Mouse (Mus musculus): ENCODE results near the gene Hcn2. TPM values are rescaled to one million over a fixed set of nuclear protein-coding genes. Genes with fewer than 3 reads are reported as not detected.

The Hcn2 gene
- polyA plus RNA-seq, 1 experiment from 2014 or later = 0.21 TPM

- ATAC-seq (replicated peaks; ENCODE audit: insufficient number of reproducible peaks, low FRiP score, low TSS enrichment, low read depth) (no peak), DNase-seq (ENCODE audit: low spot score) (no peak)
- Histone ChIP-seq H3K9me3 (replicated peaks; ENCODE audit: control insufficient read depth, low read length) (no peaks in the 10 kb centered on the region), H3K36me3 (replicated peaks; ENCODE audit: control insufficient read depth, insufficient read depth, low read depth, low read length) (no peaks in the 10 kb centered on the region; the same call in 1 of the 2 replicates), H3K4me3 (ENCODE audit: low read depth, low read length) (peak overlapping the region; percentile 58), H3K4me2 (ENCODE audit: low read depth, low read length) (peak overlapping the region; percentile 97), H3K27ac (replicated peaks; ENCODE audit: low read depth, low read length) (no peak overlapping the region), H3K9ac (replicated peaks; ENCODE audit: low read length) (peak overlapping the region; percentile 51), H3K27me3 (ENCODE audit: control insufficient read depth, insufficient read depth, low read length) (peaks cover 29% of the 10 kb centered on the region), H3K4me1 (ENCODE audit: control insufficient read depth, insufficient read depth, low read length) (peaks cover 4% of the 10 kb centered on the region; the same call in 1 of the 2 replicates)
- 0% methylated on average over 39 of the region's 44 CpGs for WGBS
These were observed 538 bp downstream of the Hcn2 start for GRCm38 (mm10) chr10:79716988-79717355.

GRCm38 (mm10) chr10:79717640-79718357 is 1.4 kb downstream of the Hcn2 start:
- H3K4me1 ChIP-seq (ENCODE audit: control insufficient read depth, insufficient read depth, low read length) = peaks cover 4% of the 10 kb centered on the region; the same call in 1 of the 2 replicates
- H3K9ac ChIP-seq (replicated peaks; ENCODE audit: low read length) = no peak overlapping the region
- 7% methylated on average over 42 of the region's 43 CpGs for WGBS
- peak overlapping the region; percentile 5; the same call in 1 of the 2 replicates for H3K4me2 ChIP-seq (ENCODE audit: low read depth, low read length)
- ATAC-seq (replicated peaks; ENCODE audit: insufficient number of reproducible peaks, low FRiP score, low TSS enrichment, low read depth) (no peak), DNase-seq (ENCODE audit: low spot score) (peak; percentile 91)
- H3K27ac ChIP-seq (replicated peaks; ENCODE audit: low read depth, low read length) = no peak overlapping the region
- H3K36me3 ChIP-seq (replicated peaks; ENCODE audit: control insufficient read depth, insufficient read depth, low read depth, low read length) = no peaks in the 10 kb centered on the region
- H3K9me3 ChIP-seq (replicated peaks; ENCODE audit: control insufficient read depth, low read length) = no peaks in the 10 kb centered on the region
- H3K4me3 ChIP-seq (ENCODE audit: low read depth, low read length) = no peak overlapping the region; the same call in 1 of the 2 replicates
- peaks cover 29% of the 10 kb centered on the region for H3K27me3 ChIP-seq (ENCODE audit: control insufficient read depth, insufficient read depth, low read length)

GRCm38 (mm10) chr10:79721089-79721488 is 4.7 kb downstream of the Hcn2 start:
- WGBS = 68% methylated on average over 5 of the region's 5 CpGs
- Histone ChIP-seq H3K4me2 (ENCODE audit: low read depth, low read length) (no peak overlapping the region), H3K36me3 (replicated peaks; ENCODE audit: control insufficient read depth, insufficient read depth, low read depth, low read length) (no peaks in the 10 kb centered on the region; the same call in 1 of the 2 replicates), H3K27me3 (ENCODE audit: control insufficient read depth, insufficient read depth, low read length) (peaks cover 18% of the 10 kb centered on the region), H3K4me3 (ENCODE audit: low read depth, low read length) (no peak overlapping the region), H3K9me3 (replicated peaks; ENCODE audit: control insufficient read depth, low read length) (no peaks in the 10 kb centered on the region), H3K9ac (replicated peaks; ENCODE audit: low read length) (no peak overlapping the region), H3K27ac (replicated peaks; ENCODE audit: low read depth, low read length) (no peak overlapping the region), H3K4me1 (ENCODE audit: control insufficient read depth, insufficient read depth, low read length) (peaks cover 4% of the 10 kb centered on the region; the same call in 1 of the 2 replicates)
- no peak for ATAC-seq (replicated peaks; ENCODE audit: insufficient number of reproducible peaks, low FRiP score, low TSS enrichment, low read depth)
- no peak for DNase-seq (ENCODE audit: low spot score)

- no peak for DNase-seq (ENCODE audit: low spot score)
- Histone ChIP-seq H3K36me3 (replicated peaks; ENCODE audit: control insufficient read depth, insufficient read depth, low read depth, low read length) (no peaks in the 10 kb centered on the region; the same call in 1 of the 2 replicates), H3K27me3 (ENCODE audit: control insufficient read depth, insufficient read depth, low read length) (no peaks in the 10 kb centered on the region), H3K4me3 (ENCODE audit: low read depth, low read length) (no peak overlapping the region), H3K9me3 (replicated peaks; ENCODE audit: control insufficient read depth, low read length) (no peaks in the 10 kb centered on the region), H3K4me1 (ENCODE audit: control insufficient read depth, insufficient read depth, low read length) (no peaks in the 10 kb centered on the region), H3K4me2 (ENCODE audit: low read depth, low read length) (no peak overlapping the region), H3K9ac (replicated peaks; ENCODE audit: low read length) (no peak overlapping the region), H3K27ac (replicated peaks; ENCODE audit: low read depth, low read length) (no peak overlapping the region)
- no peak for ATAC-seq (replicated peaks; ENCODE audit: insufficient number of reproducible peaks, low FRiP score, low TSS enrichment, low read depth)
- 73% methylated on average over 6 of the region's 6 CpGs for WGBS
These were observed 6.6 kb downstream of the Hcn2 start for GRCm38 (mm10) chr10:79723047-79723446.

GRCm38 (mm10) chr10:79723692-79724091 is 7.3 kb downstream of the Hcn2 start:
- H3K4me1 ChIP-seq (ENCODE audit: control insufficient read depth, insufficient read depth, low read length) = no peaks in the 10 kb centered on the region
- H3K9me3 ChIP-seq (replicated peaks; ENCODE audit: control insufficient read depth, low read length) = no peaks in the 10 kb centered on the region
- no peak overlapping the region for H3K9ac ChIP-seq (replicated peaks; ENCODE audit: low read length)
- DNase-seq (ENCODE audit: low spot score) (no peak), ATAC-seq (replicated peaks; ENCODE audit: insufficient number of reproducible peaks, low FRiP score, low TSS enrichment, low read depth) (no peak)
- no peaks in the 10 kb centered on the region; the same call in 1 of the 2 replicates for H3K36me3 ChIP-seq (replicated peaks; ENCODE audit: control insufficient read depth, insufficient read depth, low read depth, low read length)
- H3K4me3 ChIP-seq (ENCODE audit: low read depth, low read length) = no peak overlapping the region
- no peak overlapping the region for H3K27ac ChIP-seq (replicated peaks; ENCODE audit: low read depth, low read length)
- no peak overlapping the region for H3K4me2 ChIP-seq (ENCODE audit: low read depth, low read length)
- 82% methylated on average over 7 of the region's 7 CpGs for WGBS
- H3K27me3 ChIP-seq (ENCODE audit: control insufficient read depth, insufficient read depth, low read length) = no peaks in the 10 kb centered on the region

GRCm38 (mm10) chr10:79726090-79726489 is 9.7 kb downstream of the Hcn2 start:
- H3K4me3 ChIP-seq (ENCODE audit: low read depth, low read length) = no peak overlapping the region
- ATAC-seq (replicated peaks; ENCODE audit: insufficient number of reproducible peaks, low FRiP score, low TSS enrichment, low read depth) = no peak
- H3K9me3 ChIP-seq (replicated peaks; ENCODE audit: control insufficient read depth, low read length) = no peaks in the 10 kb centered on the region
- no peak overlapping the region for H3K27ac ChIP-seq (replicated peaks; ENCODE audit: low read depth, low read length)
- H3K4me1 ChIP-seq (ENCODE audit: control insufficient read depth, insufficient read depth, low read length) = no peaks in the 10 kb centered on the region
- H3K9ac ChIP-seq (replicated peaks; ENCODE audit: low read length) = no peak overlapping the region
- no peak overlapping the region for H3K4me2 ChIP-seq (ENCODE audit: low read depth, low read length)
- DNase-seq (ENCODE audit: low spot score) = no peak
- WGBS = 34% methylated on average over 11 of the region's 11 CpGs
- no peaks in the 10 kb centered on the region; the same call in 1 of the 2 replicates for H3K36me3 ChIP-seq (replicated peaks; ENCODE audit: control insufficient read depth, insufficient read depth, low read depth, low read length)
- no peaks in the 10 kb centered on the region for H3K27me3 ChIP-seq (ENCODE audit: control insufficient read depth, insufficient read depth, low read length)

GRCm38 (mm10) chr10:79728323-79729249 is 12.2 kb downstream of the Hcn2 start:
- Histone ChIP-seq H3K4me3 (ENCODE audit: low read depth, low read length) (no peak overlapping the region), H3K27ac (replicated peaks; ENCODE audit: low read depth, low read length) (no peak overlapping the region), H3K4me1 (ENCODE audit: control insufficient read depth, insufficient read depth, low read length) (no peaks in the 10 kb centered on the region), H3K4me2 (ENCODE audit: low read depth, low read length) (no peak overlapping the region), H3K27me3 (ENCODE audit: control insufficient read depth, insufficient read depth, low read length) (no peaks in the 10 kb centered on the region), H3K9me3 (replicated peaks; ENCODE audit: control insufficient read depth, low read length) (no peaks in the 10 kb centered on the region), H3K9ac (replicated peaks; ENCODE audit: low read length) (no peak overlapping the region), H3K36me3 (replicated peaks; ENCODE audit: control insufficient read depth, insufficient read depth, low read depth, low read length) (no peaks in the 10 kb centered on the region; the same call in 1 of the 2 replicates)
- WGBS = 73% methylated on average over 28 of the region's 28 CpGs
- DNase-seq (ENCODE audit: low spot score) (no peak), ATAC-seq (replicated peaks; ENCODE audit: insufficient number of reproducible peaks, low FRiP score, low TSS enrichment, low read depth) (no peak)
